Mouse (Mus musculus) activated CD4-positive, CD25-positive, alpha-beta regulatory T cell, adult 4 months (primary cell): ENCODE data around the gene Aox3. TPM values are rescaled to one million over a fixed set of nuclear protein-coding genes. Genes with fewer than 3 reads are reported as not detected.

ENCODE experiments used
- ATAC-seq: one replicate; pipeline ENCODE4 v1.8.0; 2017
- polyA plus RNA-seq, 2 experiments: library from polyadenylated mRNA; unstranded; fragments of 100-300 nt; shearing (Covaris generic); gene quantifications; one replicate each; pipeline ENCODE4 v1.2.1; 2017

Aox3 gene
- polyA plus RNA-seq, 2 experiments from 2014 or later = not detected

DNA sequence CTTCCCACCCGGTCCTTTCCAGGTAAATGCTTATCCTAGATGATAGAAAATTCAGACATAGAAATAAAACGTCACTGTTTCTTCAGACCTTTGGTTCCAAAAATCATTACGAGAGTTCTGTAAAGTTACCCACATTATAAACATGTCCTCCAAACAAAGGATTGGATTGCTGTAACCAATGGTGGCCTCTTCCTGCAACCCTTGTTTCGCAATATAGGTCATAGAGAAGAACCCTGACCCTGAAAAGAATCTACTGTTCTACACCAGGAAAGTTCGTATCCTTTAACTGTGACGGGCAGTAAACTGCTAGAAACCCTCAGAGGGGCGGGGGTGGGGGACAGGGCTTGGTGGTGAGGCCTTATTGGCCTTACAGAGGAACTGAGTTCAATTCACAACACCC lies 99.9 kb downstream of the Aox3 start:
- no peak for ATAC-seq

DNA sequence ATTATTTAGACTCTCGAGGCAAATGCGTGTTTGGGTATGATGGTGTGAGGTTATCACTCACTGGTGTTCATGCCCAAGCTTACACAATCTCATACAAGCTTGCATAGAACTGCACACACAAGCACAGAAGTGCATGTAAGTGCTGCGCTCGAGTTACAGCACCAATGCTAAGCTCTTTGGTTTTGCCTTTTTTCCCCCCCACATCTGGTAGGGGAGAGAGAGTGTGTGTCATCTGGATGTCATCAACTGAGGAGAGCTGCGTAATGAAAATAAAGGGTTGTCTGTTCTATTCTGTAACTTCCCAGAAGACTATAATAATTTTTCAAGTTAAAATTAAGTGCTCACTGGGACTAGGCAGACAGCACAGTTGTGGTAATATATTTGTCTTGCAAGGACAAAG lies 100.9 kb downstream of the Aox3 start:
- ATAC-seq = no peak

DNA sequence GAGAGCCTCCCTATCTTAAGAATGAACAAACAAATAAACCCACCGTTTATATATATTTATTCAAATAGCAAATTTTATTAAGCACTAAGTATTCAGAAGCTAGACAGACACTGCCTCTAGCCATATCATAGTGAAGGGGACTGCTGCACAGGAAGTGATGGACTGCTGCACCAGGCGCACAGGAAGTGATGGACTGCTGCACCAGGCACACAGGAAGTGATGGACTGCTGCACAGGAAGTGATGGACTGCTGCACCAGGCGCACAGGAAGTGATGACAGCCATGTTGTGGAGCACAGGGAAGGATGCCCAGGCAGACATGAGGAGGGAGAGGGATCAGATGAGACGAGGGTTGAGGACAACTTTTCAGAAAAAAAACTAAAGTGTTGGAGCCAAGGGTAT lies 102.4 kb downstream of the Aox3 start:
- no peak for ATAC-seq

DNA sequence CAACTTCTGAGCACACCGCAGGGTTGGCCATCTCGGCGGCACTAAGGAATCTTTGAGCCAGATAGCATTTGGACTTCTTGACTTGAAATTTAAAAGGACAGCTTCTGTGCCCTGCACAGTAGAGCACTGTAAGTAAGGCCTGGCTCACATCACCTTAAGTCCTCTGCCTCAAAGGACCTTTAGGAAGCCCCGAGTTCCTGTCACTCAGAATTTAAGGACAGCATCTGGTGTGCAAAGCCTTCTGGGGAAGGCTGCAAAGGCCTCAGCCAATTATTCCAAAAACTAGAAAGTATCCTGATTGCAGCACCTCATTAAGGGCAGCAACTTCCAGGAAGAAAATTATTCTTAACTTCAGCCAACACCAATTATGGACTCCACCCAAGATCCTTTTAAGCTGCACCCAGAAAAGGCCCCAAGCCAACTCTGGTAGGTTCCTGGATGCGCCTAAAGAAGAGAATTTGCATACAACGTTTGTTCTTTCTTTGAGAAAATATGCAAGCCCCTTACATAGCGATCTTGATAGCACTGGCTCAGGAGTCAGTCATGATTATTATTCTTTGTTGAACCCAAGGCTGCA lies 103.1 kb downstream of the Aox3 start:
- ATAC-seq = no peak

DNA sequence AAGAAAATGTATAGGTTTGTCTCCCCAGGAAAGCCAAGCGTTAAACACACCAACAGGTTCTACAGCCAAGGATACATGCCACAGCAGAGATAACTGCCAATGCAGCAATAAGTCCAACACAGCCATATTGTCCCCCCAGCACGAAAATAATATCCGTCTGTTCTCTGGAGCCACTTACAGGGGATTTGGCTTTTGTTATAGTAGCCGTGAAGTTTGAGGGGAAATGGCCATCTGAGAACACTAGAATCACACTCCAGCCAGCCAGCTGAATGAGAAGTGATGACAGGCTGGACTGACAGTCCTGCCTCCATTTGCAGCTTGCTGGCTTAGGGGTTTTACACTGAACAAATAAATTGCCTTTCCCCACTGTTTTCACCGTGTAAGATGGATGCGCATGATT lies 108.1 kb downstream of the Aox3 start:
- no peak for ATAC-seq

DNA sequence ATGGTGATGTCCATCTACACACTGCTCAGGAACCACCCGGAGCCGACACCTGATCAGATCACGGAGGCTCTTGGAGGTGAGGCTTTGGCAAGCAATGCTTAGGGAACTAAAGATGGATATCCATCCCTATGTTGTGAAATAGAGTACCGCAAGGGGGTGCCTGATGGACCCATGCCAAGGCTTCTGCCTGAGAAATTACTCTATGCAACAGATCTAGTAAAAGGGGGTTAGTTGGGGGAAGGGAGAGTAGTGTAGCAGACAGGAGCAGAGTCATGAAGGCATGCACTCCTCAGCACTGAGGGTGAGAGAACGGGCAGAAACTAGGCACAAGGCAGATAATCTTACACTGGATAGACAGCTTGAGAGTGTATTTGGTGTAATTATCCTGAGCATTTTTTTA lies 108.9 kb downstream of the Aox3 start:
- no peak for ATAC-seq

DNA sequence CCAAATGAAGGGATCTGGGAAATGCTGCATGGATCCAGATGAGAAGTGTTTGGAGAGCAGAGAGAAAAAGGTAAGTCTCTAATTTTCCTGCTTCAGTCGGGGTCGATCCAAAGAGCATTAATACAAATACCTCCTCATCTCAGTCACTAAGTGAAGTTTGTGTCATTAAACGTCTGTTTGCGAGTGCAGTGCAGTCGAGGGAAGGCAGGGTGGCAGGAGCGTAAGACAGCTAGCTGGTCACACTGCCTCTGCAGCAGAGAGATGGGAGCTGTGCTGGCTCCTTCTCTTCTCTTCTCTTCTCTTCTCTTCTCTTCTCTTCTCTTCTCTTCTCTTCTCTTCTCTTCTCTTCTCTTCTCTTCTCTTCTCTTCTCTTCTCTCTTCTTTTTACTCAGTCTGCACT lies 115.2 kb downstream of the Aox3 start:
- no peak for ATAC-seq

DNA sequence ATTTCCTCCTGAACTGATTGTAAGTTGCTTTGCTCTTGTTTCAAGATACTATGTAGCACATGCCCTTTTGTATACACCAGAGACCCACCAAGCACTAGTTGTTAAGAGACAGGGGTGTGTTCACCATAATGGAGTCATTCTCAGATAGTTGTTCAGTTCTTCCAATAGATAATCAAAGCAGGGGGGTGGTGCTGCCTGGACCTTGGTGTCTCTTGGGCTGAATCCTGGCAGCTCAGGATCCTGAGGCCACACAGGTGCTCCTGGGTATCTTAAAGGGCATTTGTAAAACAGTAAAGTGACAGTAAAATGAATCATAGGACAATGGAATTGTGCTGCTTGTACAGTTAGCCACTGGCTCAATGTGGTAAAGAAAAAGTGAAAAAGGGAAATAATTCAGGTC lies 116.0 kb downstream of the Aox3 start:
- no peak for ATAC-seq

DNA sequence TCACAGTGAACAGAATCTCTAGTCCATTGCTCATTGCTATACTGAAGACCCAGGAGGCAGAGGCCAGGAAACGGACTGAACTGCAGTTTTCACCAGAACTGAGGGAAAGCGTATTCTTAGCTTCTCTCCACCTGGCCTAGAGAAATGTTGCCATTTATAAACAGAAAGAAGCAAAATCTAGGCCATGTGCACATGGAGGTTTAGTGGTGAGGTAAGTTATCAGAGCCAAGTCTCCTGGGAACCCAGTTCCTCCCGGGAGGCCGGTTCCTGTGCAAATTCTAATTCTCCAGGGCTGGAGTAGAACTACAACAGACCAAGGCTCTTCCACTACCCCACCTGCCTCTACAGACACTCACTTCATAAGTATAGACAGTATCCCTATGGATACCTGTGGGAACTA lies 116.8 kb downstream of the Aox3 start:
- no peak for ATAC-seq

DNA sequence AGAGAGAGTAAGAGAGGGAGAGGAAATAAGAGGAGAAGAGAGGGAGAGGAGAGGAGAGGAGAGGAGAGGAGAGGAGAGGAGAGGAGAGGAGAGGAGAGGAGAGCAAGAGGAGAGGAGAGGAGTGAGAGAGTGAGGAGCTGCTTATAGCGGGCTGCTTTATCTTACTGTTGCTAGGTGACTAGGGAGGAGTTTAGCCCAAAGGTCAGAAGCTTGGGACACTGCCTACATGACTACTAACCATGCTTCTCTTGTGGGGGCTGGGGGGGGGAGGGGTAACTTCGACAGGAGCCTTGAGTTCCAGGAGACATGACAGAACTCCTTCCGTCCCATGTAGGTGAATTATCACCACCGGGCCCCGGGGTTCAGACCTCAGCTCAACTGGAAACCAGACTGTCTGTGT lies 117.6 kb downstream of the Aox3 start:
- ATAC-seq = no peak

DNA sequence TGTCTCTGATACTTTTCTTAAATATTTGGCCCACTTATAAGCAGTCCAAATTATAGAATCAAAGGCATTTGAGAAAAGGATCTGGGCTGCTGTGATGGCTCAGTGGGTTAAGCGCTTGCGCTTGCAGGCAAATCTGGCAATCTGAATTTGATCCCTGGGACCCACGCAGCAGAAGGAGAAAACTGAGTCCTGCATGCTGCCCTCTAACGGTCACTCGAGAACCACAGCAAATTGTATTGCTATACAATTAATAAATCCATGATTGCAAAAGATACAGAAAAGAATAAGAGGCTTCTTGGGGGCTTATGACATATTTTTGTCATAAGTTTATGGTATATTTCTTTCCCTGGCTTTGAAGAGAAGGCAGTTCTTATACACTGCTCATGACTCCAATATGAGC lies 122.5 kb downstream of the Aox3 start:
- no peak for ATAC-seq

DNA sequence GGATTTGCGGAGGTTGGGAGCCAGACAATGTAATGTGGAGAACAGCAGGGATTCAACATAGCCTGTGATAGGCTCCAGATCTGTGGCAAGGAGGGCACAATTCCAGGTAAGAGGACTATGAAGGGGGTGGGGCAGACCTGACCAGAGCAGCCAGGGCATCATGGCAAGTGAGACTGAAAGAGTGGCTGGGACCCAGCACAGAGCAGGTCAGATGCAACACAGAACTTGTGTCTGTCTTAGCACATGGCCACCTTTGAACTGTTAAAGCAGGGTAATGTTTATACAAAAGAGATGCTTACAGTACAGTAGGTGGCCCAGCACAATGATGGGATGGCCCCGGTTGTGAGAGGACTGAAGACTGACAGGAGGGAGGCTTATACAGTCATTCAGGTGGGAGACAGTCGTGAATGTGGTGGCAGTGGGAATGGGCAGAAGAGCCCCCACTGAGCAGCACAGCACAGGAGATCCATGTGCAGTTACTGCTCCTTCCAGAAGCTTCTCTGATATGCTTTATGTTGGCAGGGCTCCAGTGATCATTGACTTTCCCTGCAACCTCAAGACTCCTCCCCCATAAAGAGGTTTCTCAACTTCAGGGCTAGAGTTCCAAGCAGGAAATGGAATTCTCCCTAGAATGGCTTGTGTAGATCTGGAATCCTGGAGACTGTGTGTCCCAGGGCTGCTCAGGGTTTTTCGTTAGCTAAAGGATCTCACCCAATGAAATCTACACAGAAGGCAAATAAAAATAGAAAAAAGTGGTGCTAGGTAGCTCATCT lies 124.8 kb downstream of the Aox3 start:
- no peak for ATAC-seq

DNA sequence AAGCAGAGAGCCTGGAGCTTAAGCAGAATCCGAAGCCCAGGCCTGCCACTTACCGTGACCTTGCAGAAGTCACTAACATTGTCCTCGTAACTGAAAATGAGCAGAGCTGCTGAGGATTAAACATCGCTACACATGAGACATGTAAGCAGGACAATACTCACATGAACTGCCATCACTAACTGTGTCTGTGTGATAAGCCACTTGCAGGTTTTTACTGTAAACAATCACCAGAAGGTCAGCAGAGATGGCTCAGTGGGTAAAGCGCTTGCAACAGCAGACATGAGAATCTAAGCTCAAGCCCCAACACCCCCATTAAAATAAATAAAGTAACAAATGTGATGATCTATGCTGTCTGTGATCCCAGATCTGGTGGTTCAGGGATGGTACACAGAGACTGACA lies 125.5 kb downstream of the Aox3 start:
- ATAC-seq = no peak

DNA sequence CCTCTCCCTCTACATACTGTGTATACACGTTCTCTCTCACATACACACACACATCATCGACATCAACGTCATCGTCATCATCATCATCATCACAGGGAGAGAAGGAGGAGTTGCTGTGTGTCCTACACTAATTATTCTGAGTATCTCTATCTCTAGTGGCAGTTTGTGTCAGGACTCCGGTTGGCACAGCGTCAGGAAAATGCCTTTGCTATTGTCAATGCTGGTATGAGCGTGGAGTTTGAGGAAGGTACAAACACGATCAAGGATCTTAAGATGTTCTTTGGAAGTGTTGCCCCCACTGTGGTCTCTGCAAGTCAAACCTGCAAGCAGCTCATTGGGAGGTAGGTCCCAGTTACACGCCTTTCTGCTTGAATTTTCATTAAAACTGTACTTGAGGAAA lies 126.0 kb downstream of the Aox3 start:
- ATAC-seq = no peak

DNA sequence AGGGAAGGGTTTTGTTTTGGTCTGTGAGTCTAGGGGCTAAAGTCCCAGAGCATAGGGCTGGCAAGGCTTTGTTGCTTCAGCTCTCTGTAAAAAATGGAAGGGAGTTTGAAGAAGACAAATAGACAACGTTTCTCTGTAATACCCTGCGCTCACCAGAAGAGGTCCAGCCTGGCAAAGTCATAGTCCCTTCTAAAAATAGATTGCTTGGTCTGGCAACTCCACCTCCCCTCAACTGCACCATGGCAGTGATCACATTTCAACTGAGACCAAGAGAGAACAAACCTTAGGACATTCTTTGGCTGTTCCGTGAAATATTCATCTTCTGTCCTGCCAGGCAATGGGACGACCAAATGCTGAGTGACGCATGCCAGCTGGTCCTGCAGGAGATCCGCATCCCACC lies 127.4 kb downstream of the Aox3 start:
- no peak for ATAC-seq

DNA sequence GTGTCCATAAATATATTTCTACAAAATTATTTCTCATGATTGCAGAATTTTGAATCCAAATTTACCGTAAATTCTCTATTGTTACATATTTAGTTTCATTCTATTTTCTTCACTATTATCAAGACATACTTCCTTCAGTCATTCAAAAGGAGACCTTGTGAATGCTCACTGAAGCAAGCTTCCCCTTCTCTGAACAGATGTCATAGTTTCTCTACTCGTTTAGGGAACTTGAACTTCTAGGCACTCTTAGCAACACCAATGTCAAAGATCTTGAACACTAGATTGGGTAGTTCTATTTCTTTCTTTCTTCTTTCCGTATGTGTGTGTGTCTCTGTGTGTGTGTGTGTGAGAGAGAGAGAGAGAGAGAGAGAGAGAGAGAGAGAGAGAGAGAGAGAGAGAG lies 131.6 kb downstream of the Aox3 start:
- no peak for ATAC-seq

DNA sequence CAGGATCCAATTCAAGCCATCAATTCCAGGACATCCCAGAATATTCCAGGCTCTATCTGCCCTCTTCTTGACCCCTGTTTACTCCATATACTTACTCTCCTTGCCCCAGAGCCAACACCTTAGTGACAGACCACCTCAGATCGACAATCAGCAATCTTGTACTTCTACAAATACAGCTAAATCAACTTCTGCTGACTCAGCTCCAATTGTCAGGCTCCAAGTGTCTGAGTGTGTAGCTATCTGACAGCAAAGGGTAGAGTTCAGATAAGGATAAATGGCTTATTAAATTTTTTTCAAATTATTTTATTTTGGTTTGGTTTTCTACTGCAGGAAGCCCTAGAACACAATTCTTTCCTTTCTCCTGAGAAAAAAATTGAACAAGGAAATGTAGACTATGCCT lies 135.6 kb downstream of the Aox3 start:
- ATAC-seq = no peak

Other genes with a start within 250 kb of the Aox3 start
- 1 to 10 TPM; 3.0 to 3.5 TPM for gene Sgo2a, start 117.2 kb upstream of the Aox3 start, polyA plus RNA-seq
- 10 to 100 TPM; 21.3 to 23.5 TPM for gene Kctd18, start 94.2 kb upstream of the Aox3 start, polyA plus RNA-seq
- not detected for gene Aox1, start 83.2 kb upstream of the Aox3 start, polyA plus RNA-seq
- gene Aox4, start 97.3 kb downstream of the Aox3 start, polyA plus RNA-seq = not detected
- gene Aox2, start 165.2 kb downstream of the Aox3 start, polyA plus RNA-seq = under 1 TPM; 0.05 to 0.13 TPM